Mouse (Mus musculus) testis, adult 2 months (tissue): Measurements from ENCODE around the gene Dda1. TPM values are rescaled to one million over a fixed set of nuclear protein-coding genes. Genes with fewer than 3 reads are reported as not detected.

Experiments
- H3K27ac ChIP-seq: fragments of 200-500 bp; 2 replicates; pipeline ENCODE4 v1.5.1; 2012; ENCODE audit warnings: low read depth, low read length; ENCODE audit not compliant: control insufficient read depth, insufficient read depth
- H3K27me3 ChIP-seq: fragments of 200-500 bp; 2 replicates; pipeline ENCODE4 v1.6.1; 2012; ENCODE audit warnings: mild to moderate bottlenecking, low read length, moderate library complexity; ENCODE audit not compliant: control insufficient read depth, insufficient read depth
- H3K36me3 ChIP-seq: fragments of 200-500 bp; 2 replicates; pipeline ENCODE4 v1.6.1; 2012; ENCODE audit warnings: mild to moderate bottlenecking, low read length; ENCODE audit not compliant: control insufficient read depth, insufficient read depth
- H3K4me1 ChIP-seq: fragments of 200-500 bp; 2 replicates; pipeline ENCODE4 v1.6.1; 2012; ENCODE audit warnings: low read length; ENCODE audit not compliant: control insufficient read depth, insufficient read depth
- H3K4me3 ChIP-seq: fragments of 200-500 bp; 2 replicates; pipeline ENCODE4 v1.5.1; 2012; ENCODE audit warnings: low read depth, mild to moderate bottlenecking, low read length, moderate library complexity, mixed read lengths; ENCODE audit not compliant: control insufficient read depth
- CTCF ChIP-seq: fragments of 200-500 bp; IDR thresholded peaks from 2 replicates; pipeline ENCODE4 v1.5.1; 2012; ENCODE audit warnings: low read depth, mild to moderate bottlenecking, inconsistent platforms, low read length, moderate library complexity; ENCODE audit not compliant: control insufficient read depth, insufficient read depth, insufficient replicate concordance
- POLR2A ChIP-seq: fragments of 200-500 bp; IDR thresholded peaks from 2 replicates; pipeline ENCODE4 v1.6.1; 2012; ENCODE audit warnings: low read depth, mild to moderate bottlenecking, inconsistent platforms, low read length, moderate library complexity; ENCODE audit not compliant: control insufficient read depth
- polyA plus RNA-seq: library from polyadenylated mRNA; depleted of rRNA; stranded (reverse); fragments of >200 nt; gene quantifications from 2 replicates; pipeline ENCODE4 v1.2.3, GENCODE M21; 2012

Gene Dda1
- polyA plus RNA-seq, 1 experiment, result 136 TPM

GRCm38 (mm10) chr8:71452669-71453068 is 16.3 kb upstream of the Dda1 start:
- Histone ChIP-seq H3K4me1 (peaks cover 2% of the 10 kb centered on the region), H3K27ac (no peak overlapping the region), H3K27me3 (no peaks in the 10 kb centered on the region), H3K36me3 (no peaks in the 10 kb centered on the region), H3K4me3 (no peak overlapping the region)
- TF ChIP-seq POLR2A (no peak), CTCF (no peak)

GRCm38 (mm10) chr8:71454668-71455067 is 14.3 kb upstream of the Dda1 start:
- Histone ChIP-seq H3K36me3 (no peaks in the 10 kb centered on the region), H3K27ac (no peak overlapping the region), H3K4me3 (no peak overlapping the region), H3K27me3 (no peaks in the 10 kb centered on the region), H3K4me1 (peaks cover 6% of the 10 kb centered on the region)
- no peak for TF ChIP-seq CTCF
- TF ChIP-seq POLR2A, result no peak

- H3K27ac ChIP-seq, result no peak overlapping the region
- H3K36me3 ChIP-seq, result no peaks in the 10 kb centered on the region
These were observed 12.1 kb upstream of the Dda1 start for GRCm38 (mm10) chr8:71456906-71457305.

GRCm38 (mm10) chr8:71457659-71458270 is 11.2 kb upstream of the Dda1 start:
- no peak overlapping the region for H3K4me3 ChIP-seq
- TF ChIP-seq POLR2A, result no peak
- no peak for TF ChIP-seq CTCF
- H3K27ac ChIP-seq, result no peak overlapping the region
- no peaks in the 10 kb centered on the region for H3K27me3 ChIP-seq
- H3K36me3 ChIP-seq, result no peaks in the 10 kb centered on the region
- peaks cover 21% of the 10 kb centered on the region for H3K4me1 ChIP-seq

More at GRCm38 (mm10) chr8:71456906-71457305, 12.1 kb upstream of the Dda1 start:
- TF ChIP-seq CTCF (no peak), POLR2A (no peak)
- Histone ChIP-seq H3K4me3 (no peak overlapping the region), H3K4me1 (peaks cover 15% of the 10 kb centered on the region), H3K27me3 (no peaks in the 10 kb centered on the region)

- no peaks in the 10 kb centered on the region for H3K36me3 ChIP-seq
- no peak overlapping the region for H3K27ac ChIP-seq
- no peak for TF ChIP-seq POLR2A
- no peak for TF ChIP-seq CTCF
- H3K27me3 ChIP-seq, result no peaks in the 10 kb centered on the region
- no peak overlapping the region for H3K4me3 ChIP-seq
- H3K4me1 ChIP-seq, result peaks cover 37% of the 10 kb centered on the region
These were observed 8.3 kb upstream of the Dda1 start for GRCm38 (mm10) chr8:71460716-71461115.

GRCm38 (mm10) chr8:71461152-71461840 is 7.7 kb upstream of the Dda1 start:
- Histone ChIP-seq H3K4me3 (peak overlapping the region; percentile 13), H3K27me3 (no peaks in the 10 kb centered on the region), H3K4me1 (peaks cover 37% of the 10 kb centered on the region), H3K27ac (no peak overlapping the region), H3K36me3 (no peaks in the 10 kb centered on the region)
- TF ChIP-seq POLR2A (no peak), CTCF (no peak)

GRCm38 (mm10) chr8:71462191-71462590 is 6.8 kb upstream of the Dda1 start:
- Histone ChIP-seq H3K27me3 (no peaks in the 10 kb centered on the region), H3K4me1 (peaks cover 37% of the 10 kb centered on the region), H3K27ac (no peak overlapping the region; the same call in 1 of the 2 replicates), H3K36me3 (no peaks in the 10 kb centered on the region), H3K4me3 (peak overlapping the region; percentile 97)
- TF ChIP-seq CTCF (no peak), POLR2A (no peak)

- Histone ChIP-seq H3K4me1 (peaks cover 34% of the 10 kb centered on the region), H3K27ac (peak overlapping the region; percentile 94), H3K27me3 (no peaks in the 10 kb centered on the region), H3K4me3 (peak overlapping the region; percentile 97), H3K36me3 (no peaks in the 10 kb centered on the region)
- no peak for TF ChIP-seq CTCF
- TF ChIP-seq POLR2A, result peak; percentile 37; the same call in 1 of the 2 replicates
These were observed 6.2 kb upstream of the Dda1 start for GRCm38 (mm10) chr8:71462786-71463185.
